Mouse (Mus musculus) adrenal gland, adult 2 months (tissue): Measurements from ENCODE around the gene Timd2. TPM values are rescaled to one million over a fixed set of nuclear protein-coding genes. Genes with fewer than 3 reads are reported as not detected.
"Not testable (repeated sequence)": the region's sequence is repeated elsewhere in the genome, so short reads cannot be mapped to it uniquely, and the experiment has no call there.

Experiments used
- DNase-seq: peaks from one replicate; pipeline ENCODE4 v3.0.0; 2021
- polyA plus RNA-seq: library from polyadenylated mRNA; depleted of rRNA; stranded (reverse); fragments of >200 nt; gene quantifications from 2 replicates; pipeline ENCODE4 v1.2.3, GENCODE M21; 2012; rRNA removed
- total RNA-seq, 2 experiments: library from RNA; stranded (reverse); gene quantifications; 2 replicates each; pipeline ENCODE4 v1.2.3; 2021

Timd2 gene
- total and polyA plus RNA-seq, 3 experiments: 0.37 TPM; not detected in 2

DNA sequence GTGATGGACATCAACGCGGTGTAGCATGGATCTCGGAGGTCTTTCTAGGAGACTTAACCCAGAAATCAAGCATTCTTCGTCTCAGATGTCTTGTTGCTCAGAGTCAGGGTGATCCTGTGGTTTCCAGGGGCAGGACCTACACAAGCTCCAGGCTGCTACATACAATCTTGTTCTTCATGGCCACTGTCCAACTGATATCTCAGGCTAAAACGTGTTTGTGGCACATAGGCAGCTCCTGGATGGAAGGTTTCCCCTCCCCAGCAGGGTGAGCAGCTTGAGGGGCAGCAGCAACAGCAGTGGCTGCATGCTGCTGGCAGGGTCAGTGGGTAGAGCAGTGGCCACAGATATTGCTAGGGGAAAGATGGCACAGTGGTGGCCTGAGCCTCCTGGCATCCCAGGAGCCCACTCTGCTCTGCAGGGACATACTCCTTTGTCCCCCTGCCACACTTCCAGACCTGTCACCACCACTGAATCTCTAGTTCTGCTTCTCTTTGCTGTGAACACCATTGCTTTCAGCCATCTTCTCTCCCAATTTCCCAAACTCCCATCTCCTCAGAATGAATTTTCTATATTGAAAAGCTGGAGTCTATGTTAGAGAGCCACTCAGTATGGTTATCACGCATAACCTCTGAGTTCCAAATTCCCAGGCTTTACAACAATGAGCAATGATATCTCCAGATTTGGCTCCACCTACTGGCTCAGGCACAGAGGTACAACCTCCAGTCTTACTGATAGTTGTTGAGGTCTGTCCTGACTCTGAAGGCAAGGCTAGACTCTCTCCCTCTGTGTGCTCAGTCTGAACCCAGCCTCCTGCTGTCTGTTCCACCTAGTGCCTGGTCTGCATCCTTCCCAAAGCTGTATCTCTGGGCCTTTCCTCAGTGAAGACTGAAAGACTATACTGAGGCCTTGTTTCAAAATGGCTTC, 41.0 kb downstream of the Timd2 start:
- peak; percentile 7 for DNase-seq

DNA sequence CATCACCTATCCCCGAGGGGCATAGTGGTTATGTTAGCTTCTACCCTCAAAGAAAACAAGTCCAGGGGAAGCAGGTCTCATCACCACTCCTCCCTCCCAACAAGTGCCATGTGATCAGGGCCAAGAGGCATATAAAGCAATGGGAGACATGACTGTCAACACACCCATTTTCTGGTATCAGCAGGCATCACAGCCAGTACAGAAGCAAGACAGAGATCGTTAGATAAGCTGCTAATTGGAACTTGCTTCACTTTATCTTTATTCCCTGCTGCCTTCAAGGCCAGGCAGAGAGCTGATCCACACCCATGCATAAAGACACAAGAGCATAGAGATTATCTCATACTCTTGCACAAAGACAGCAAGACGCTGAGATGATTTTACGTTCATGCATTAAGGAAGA, 43.6 kb downstream of the Timd2 start:
- DNase-seq: no peak

DNA sequence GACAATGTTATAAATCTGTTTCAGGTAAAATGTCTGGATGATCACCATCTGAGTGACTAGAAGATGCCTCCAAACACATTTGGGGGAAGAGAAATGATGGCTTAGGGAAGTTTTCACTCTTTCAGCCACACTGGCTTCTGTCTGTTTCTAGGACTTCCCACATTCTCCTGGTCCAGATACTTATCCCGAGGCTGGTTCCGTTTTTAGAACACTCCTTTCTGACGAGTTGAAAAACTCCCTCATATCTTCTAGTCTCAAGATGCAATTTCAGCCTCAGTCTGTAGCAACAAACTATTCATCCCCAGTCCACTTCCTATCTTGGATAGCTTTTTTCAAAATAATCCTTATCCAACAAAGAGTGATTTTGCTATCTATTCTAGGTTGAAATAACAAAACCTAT, 54.4 kb downstream of the Timd2 start:
- DNase-seq: no peak

DNA sequence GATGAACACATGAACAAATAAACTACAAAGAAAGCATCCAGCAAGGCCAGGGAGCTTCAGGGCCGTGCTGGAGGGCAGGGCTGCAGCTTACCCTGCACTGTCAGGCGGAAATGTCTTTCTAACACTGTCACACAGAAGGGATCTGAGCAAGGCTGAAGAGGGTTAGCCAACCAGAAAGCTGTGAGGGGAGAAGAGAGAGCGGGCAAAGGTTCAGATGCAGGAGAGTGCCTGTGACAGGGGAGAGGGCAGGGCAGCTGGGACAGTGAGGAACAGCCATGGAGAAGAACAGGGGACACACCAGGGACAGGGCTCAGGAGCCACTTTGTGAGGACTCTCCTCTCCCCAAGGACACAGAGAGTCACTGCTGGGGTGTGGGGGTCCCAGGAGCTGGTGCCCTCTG, 57.2 kb downstream of the Timd2 start:
- not testable (repeated sequence) for DNase-seq

DNA sequence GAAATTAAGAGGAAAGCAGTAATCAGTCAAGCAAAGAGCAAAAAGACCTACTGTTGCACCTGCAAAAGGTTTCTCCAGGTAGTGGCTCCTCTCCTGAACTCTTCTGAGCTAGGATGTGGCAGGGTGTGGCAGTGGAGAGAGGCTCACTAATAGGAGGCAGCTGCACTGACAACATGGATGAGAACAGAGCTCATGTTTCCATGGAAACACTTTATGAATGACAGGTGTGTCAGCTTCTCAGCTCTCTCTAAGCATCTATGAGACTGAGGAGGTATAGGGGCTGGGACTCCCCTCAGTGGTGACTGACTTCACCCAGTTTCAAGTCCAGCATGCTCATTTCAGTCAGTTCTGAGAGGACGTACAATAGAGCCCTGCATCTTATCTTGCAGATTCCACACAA, 62.0 kb downstream of the Timd2 start:
- DNase-seq: no peak

DNA sequence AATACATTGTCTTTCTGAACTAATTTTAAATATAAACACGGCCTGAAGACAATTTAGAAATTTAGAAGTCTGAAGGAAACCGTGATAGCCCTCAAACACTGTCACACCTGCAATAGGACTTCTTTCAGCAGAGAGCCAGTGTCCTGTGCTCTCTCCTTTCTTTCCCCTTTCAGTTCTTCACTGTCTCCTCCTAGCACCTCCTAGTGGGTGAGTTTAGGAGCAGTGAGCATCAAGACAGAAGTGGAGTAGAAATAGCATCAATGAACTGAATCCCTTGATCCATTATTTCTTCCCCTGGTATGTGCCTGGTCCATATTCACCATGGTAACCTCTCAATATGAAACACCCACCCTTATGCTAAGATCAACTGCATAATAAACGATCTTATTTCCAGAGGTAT, 70.3 kb downstream of the Timd2 start:
- no peak for DNase-seq

DNA sequence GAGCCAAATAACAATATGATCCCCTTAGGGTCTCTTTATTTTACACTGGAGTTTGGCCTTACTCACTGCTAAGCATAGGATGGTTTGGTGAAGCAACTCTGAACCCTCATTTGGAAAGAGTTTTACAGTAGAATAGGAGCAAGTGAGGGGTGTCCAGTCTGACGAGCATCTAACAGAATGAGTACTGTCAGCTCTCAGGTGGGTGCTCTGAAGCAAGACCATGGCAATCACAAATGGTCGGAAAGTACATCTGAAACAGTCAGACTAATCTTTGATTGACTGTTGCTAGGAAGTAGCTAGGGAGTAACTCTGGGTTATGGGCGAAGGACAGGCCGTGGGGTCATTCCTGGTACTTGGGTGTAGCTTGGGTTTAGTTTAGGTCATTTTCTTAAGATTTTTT, 71.3 kb downstream of the Timd2 start:
- DNase-seq: not testable (repeated sequence)

DNA sequence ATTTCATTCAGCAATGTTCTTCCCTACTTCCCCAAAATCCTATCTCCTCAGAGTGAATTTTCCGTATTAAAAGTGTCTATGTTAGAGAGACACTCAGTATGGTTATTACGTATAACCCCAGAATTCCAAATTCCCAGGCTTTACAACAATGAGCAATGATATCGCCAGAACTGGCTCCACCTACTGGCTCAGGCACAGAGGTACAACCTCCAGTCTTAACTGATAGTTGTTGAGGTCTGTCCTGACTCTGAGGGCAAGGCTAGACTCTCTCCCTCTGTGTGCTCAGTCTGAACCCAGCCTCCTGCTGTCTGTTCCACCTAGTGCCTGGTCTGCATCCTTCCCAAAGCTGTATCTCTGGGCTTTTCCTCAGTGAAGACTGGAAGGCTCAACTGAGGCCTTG, 75.2 kb downstream of the Timd2 start:
- peak; percentile 31 for DNase-seq

DNA sequence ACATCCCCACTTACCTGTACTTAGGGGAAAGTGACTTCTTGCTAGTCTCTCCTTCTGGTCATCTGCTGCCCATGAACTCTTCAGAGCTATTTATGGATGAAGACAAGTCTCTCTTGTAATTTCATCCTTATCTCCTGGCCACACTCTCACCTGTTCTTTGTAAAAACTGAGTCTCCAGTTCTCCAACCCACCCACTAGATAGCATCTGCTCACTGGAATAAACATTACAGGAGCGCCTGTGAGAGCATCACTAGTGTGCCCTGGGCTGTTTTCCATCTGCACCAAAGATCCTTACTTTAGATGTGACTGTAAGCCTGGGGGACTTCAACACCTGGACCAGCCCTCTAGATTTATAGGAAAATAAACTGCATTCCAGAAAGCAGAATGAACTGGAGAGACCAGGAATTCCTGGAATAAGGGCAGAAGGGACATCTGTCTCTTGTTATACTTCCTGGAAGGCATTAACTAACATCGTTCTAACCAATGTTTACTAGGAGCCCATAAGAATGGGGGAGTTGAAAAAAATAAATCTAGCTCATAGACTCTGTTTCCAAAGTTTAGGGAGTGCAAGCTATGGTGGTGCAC, 77.6 kb downstream of the Timd2 start, which contains the start of gene Dppa1:
Dppa1 (minus strand) TSS at position 51 of the 585 bp plus-strand sequence.
- DNase-seq: no peak

DNA sequence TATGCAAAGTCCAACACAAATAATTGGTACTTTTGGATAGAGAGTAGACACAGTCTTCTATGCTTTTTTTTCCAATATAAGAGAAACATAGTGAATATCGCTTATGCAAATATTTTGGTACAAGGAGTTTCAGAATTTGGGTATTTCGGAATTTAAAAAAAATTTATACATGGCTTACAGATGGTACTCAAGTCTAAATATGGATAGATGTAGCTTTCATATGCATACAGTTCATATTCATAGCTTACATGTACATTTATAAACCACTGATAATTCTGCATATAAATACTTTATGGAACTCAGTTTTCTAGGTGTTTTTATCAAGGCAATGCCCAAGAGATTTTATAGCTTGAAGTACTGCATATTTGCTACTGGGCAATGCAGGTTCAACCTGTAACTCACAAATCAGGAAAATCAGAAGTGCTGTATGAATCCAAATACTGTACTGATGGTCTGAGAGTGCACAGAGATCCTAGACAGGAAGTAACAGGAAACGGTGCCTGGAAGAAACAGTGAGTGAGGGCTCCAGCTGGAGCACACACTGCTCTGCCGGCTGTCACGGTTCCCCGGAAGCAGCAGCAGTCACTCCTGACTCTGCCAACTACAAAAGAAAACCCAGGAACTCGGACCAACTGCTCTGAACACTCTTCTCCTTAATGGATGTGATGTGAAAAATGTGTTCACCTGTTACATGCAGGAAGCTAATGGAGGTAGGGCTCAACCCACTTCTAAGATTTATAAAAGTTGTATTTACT, 86.3 kb downstream of the Timd2 start:
- no peak for DNase-seq

DNA sequence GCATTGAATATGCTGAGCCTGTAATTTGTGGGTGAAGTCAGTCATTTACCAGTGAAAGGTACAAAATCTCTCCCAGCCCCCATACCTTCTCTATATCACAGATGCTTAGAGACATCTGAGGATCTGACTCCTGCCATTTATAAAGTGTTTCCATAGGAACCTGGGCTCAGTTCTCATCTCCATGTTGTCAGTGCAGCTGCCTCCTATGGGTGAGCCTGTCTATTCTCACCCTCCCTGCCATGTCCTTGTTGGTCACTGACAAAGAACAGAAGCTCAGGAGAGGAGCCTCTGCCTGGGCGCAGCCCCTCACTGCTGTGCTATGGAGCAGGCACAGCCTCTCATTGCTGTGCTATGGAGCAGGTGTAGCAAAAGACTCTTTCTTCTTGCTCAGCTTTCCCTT, 86.9 kb downstream of the Timd2 start:
- no peak for DNase-seq

Other genes with a start within 250 kb of the Timd2 start
- gene Gm12169, start 182.8 kb downstream of the Timd2 start, total RNA-seq: not detected
- not detected in 2 replicates for gene Gm12169, start 182.8 kb downstream of the Timd2 start, polyA plus RNA-seq
- gene BC053393, start 135.5 kb downstream of the Timd2 start, total RNA-seq: not detected
- not detected in 2 replicates for gene BC053393, start 135.5 kb downstream of the Timd2 start, polyA plus RNA-seq
- gene Dppa1, start 77.8 kb downstream of the Timd2 start, total RNA-seq: not detected
- gene Dppa1, start 77.8 kb downstream of the Timd2 start, polyA plus RNA-seq: not detected in 2 replicates
- not detected for gene Havcr1, start 28.0 kb upstream of the Timd2 start, total RNA-seq
- gene Havcr1, start 28.0 kb upstream of the Timd2 start, polyA plus RNA-seq: not detected in 2 replicates
- 1 to 10 TPM; 1.2 to 1.6 TPM for gene Timd4, start 103.7 kb upstream of the Timd2 start, total RNA-seq
- 0.11 and 0.16 TPM in 2 replicates for gene Timd4, start 103.7 kb upstream of the Timd2 start, polyA plus RNA-seq